Mouse (Mus musculus): ENCODE data around the gene Myg1.

DNA sequence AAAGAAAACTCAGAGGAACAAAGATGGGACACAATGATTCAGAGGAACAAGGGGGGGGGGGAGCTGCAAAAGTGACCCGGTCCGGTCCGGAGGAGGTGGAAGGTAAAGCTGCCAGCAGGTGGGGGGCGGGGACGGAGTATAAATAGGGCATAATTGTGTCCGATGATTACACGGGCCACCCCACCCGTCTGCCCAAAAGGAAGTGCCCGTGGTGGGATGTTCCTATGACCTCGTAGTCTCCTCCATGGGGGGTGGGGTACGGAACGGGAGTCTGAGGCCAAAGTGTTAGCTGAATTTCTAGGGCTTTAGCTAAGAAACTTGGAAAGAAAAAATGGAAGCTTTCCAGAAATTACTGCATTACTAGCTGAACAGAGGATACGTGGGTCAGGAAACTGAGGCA lies 38.5 kb downstream of the Myg1 start:
- TF ChIP-seq GATA1 (IDR thresholded peaks at IDR 0.05; ENCODE audit: borderline replicate concordance, low read length) (no peak), FLI1 (IDR thresholded peaks at IDR 0.05; ENCODE audit: low read length) (no peak)

Measured in megakaryocyte, embryonic 14.5 days (primary cell).